Mouse (Mus musculus): Measurements from ENCODE around the gene Klhl7. TPM values are rescaled to one million over a fixed set of nuclear protein-coding genes. Genes with fewer than 3 reads are reported as not detected.

Klhl7 gene
- polyA plus RNA-seq, 1 experiment from 2014 or later: 72.4 TPM

DNA sequence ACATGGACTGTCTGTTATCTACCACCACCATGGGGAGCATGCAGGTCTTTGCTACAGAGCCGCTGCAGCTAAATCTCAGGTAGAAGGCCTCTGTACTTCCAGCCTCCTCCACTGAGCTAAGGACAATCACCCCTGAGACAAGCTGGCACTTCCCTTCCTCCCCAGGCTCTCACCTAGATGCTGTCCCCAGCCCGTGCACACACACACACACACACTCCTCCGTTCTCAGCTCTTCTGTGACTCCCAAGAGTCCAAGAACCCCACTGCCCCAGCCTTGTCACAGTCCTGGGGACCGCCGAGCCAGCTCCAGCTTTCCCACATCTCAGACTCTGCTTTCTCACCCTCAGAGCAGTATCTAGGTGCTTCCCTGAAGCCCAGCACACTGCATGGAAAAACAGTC is 83.6 kb downstream of the Klhl7 start:
- no peaks in the 10 kb centered on the region for H3K4me1 ChIP-seq
- ATAC-seq (ENCODE audit: insufficient number of reproducible peaks, insufficient read depth, low FRiP score, low TSS enrichment): no peak
- H3K27me3 ChIP-seq: no peaks in the 10 kb centered on the region
- H3K36me3 ChIP-seq: peaks cover 35% of the 10 kb centered on the region
- H3K4me3 ChIP-seq: no peak overlapping the region
- peaks cover 5% of the 10 kb centered on the region; the same call in 1 of the 2 replicates for H3K9me3 ChIP-seq
- H3K4me2 ChIP-seq (replicated peaks): no peak overlapping the region
- H3K27ac ChIP-seq: no peak overlapping the region
- H3K9ac ChIP-seq: no peak overlapping the region
- 90% methylated on average over 5 of the region's 5 CpGs for WGBS

DNA sequence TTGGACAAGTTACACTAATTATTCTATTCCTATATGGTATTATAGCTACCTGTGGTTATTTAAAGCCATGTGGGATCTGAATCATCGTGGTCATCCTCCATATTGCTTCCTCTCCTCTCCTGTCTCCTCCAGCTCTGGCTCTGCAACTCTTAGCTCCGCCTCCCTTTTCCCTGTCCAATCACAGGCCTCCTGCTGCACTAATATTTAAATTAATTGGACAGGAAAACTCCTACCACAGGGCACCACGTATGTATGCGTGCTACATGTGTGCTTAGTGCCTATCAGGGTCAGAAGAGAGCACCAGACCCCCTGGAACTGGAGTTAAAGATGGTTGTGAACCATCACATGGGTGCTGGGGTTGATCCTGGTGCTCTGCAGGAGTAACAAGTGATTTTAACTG is 88.1 kb downstream of the Klhl7 start:
- Histone ChIP-seq H3K4me2 (replicated peaks) (no peak overlapping the region), H3K36me3 (peaks cover 14% of the 10 kb centered on the region), H3K9ac (no peak overlapping the region), H3K27me3 (no peaks in the 10 kb centered on the region), H3K9me3 (peaks cover 5% of the 10 kb centered on the region; the same call in 1 of the 2 replicates), H3K4me3 (no peak overlapping the region), H3K4me1 (no peaks in the 10 kb centered on the region), H3K27ac (no peak overlapping the region)
- WGBS: 79% methylated on average over 4 of the region's 4 CpGs
- ATAC-seq (ENCODE audit: insufficient number of reproducible peaks, insufficient read depth, low FRiP score, low TSS enrichment): no peak

DNA sequence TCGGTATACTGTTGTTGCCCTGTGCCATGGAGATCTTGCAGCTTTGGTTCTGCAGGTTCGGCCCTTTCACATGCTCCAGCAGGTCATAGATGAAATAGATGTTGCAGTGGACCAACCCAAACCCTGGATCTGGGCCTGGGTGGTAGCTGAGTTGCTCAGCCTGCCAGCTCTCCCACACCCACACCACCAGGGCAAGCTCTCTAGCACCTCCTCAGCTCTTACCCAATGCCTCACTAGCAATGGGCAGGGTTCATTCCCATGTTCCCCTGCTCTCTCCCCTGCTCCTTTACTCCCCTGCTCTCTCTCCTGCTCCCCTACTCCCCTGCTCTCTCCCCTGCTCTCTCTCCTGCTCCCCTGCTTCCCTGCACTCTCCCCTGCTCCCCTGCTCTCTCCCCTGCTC is 91.4 kb downstream of the Klhl7 start:
- Histone ChIP-seq H3K4me1 (no peaks in the 10 kb centered on the region), H3K4me3 (no peak overlapping the region), H3K9me3 (no peaks in the 10 kb centered on the region), H3K27me3 (no peaks in the 10 kb centered on the region), H3K4me2 (replicated peaks) (no peak overlapping the region), H3K27ac (no peak overlapping the region), H3K36me3 (no peaks in the 10 kb centered on the region), H3K9ac (no peak overlapping the region)
- no peak for ATAC-seq (ENCODE audit: insufficient number of reproducible peaks, insufficient read depth, low FRiP score, low TSS enrichment)
- 82% methylated on average over 2 of the region's 2 CpGs for WGBS

DNA sequence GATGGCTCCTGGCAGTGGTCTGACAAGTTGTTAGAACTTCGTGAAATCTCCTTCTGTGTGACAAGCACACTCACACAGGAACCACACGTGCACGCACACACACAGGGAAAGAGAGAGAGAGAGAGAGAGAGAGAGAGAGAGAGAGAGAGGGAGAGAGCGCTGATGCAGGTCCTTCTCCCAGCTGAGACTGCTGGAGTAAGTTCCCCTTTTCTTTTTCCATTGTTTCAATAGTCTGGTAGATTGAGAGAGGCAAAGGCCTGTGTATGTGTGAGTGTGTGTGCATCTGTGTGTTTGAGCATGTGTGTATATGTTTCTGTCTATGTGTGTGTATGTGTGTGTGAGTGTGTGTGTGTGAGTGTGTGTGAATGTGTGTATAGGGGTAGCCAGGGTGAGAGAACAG is 100.6 kb downstream of the Klhl7 start:
- Histone ChIP-seq H3K4me1 (no peaks in the 10 kb centered on the region), H3K27me3 (no peaks in the 10 kb centered on the region), H3K36me3 (no peaks in the 10 kb centered on the region), H3K9ac (no peak overlapping the region), H3K27ac (no peak overlapping the region), H3K4me2 (replicated peaks) (no peak overlapping the region), H3K9me3 (no peaks in the 10 kb centered on the region), H3K4me3 (no peak overlapping the region)
- WGBS: 86% methylated on average over 4 of the region's 4 CpGs
- ATAC-seq (ENCODE audit: insufficient number of reproducible peaks, insufficient read depth, low FRiP score, low TSS enrichment): no peak

DNA sequence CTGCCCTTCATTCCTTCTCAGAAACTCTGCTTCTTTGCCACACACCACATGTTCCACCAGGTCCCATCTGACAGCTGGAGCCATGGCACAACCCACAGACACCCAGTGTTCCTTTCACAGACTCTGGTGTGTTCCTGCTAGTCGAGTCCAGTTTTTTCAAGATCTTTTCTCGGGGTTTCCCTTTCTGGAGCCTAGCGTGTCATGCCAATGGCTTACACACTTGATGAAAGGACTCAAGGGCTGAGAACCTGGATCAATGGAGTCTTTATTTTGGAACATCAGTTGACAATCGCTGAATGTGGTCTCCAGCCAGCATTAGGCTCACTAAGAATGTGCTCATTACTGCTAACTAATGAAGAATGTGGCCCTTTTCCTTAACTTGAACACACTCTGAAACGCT is 102.1 kb downstream of the Klhl7 start:
- no peak for ATAC-seq (ENCODE audit: insufficient number of reproducible peaks, insufficient read depth, low FRiP score, low TSS enrichment)
- no peak overlapping the region for H3K27ac ChIP-seq
- no peaks in the 10 kb centered on the region for H3K9me3 ChIP-seq
- no peaks in the 10 kb centered on the region for H3K36me3 ChIP-seq
- no peak overlapping the region for H3K4me3 ChIP-seq
- H3K4me2 ChIP-seq (replicated peaks): no peak overlapping the region
- 66% methylated on average over 5 of the region's 5 CpGs for WGBS
- H3K27me3 ChIP-seq: no peaks in the 10 kb centered on the region
- no peak overlapping the region for H3K9ac ChIP-seq
- H3K4me1 ChIP-seq: no peaks in the 10 kb centered on the region

DNA sequence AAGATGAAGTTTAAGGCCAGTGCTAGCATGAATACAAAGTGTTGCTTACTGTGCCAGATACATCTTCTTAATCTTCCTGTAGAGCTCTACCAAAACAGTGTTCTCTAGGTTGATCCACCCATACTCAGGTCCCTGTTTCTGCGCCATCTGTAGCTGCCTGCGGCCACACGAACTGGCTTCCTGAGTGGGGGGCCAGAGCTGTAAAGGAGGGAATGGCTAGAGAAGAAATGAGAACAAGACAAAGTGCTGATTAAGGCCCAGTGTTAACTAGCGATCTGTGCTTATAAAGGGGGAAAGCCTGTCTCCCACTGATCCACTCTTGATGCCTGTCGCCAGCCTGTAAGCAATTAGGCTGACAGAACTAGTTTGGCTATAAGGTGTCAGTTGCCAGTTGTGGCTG is 102.9 kb downstream of the Klhl7 start:
- WGBS: 67% methylated on average over 5 of the region's 5 CpGs
- Histone ChIP-seq H3K9ac (no peak overlapping the region), H3K27me3 (no peaks in the 10 kb centered on the region), H3K4me1 (no peaks in the 10 kb centered on the region), H3K4me3 (no peak overlapping the region), H3K4me2 (replicated peaks) (no peak overlapping the region), H3K9me3 (no peaks in the 10 kb centered on the region), H3K27ac (no peak overlapping the region; the same call in 1 of the 2 replicates), H3K36me3 (no peaks in the 10 kb centered on the region)
- ATAC-seq (ENCODE audit: insufficient number of reproducible peaks, insufficient read depth, low FRiP score, low TSS enrichment): no peak

DNA sequence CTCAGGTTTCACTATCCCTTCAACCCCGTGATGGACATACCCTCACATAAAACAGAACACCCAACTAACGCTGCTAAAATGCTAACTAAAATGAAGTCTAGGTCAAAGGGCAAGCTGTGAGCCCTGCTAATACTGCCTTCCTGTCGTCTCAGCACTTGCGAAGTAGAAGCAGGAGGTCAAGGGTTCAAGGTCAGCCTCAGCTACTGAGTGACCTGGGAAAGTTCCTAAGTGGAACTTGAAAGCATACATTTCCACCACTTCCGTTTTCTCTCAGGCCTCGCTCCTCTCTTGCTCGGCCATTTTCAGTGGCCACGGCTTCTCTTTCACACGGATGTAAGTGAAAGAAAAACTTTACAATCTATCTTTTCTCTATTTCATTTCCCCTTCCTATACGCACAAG is 107.6 kb downstream of the Klhl7 start:
- ATAC-seq (ENCODE audit: insufficient number of reproducible peaks, insufficient read depth, low FRiP score, low TSS enrichment): no peak
- no peaks in the 10 kb centered on the region for H3K9me3 ChIP-seq
- no peak overlapping the region for H3K9ac ChIP-seq
- no peak overlapping the region for H3K4me3 ChIP-seq
- no peaks in the 10 kb centered on the region for H3K4me1 ChIP-seq
- H3K4me2 ChIP-seq (replicated peaks): no peak overlapping the region
- no peaks in the 10 kb centered on the region for H3K36me3 ChIP-seq
- H3K27ac ChIP-seq: no peak overlapping the region
- no peaks in the 10 kb centered on the region for H3K27me3 ChIP-seq
- WGBS: 55% methylated on average over 10 of the region's 10 CpGs

DNA sequence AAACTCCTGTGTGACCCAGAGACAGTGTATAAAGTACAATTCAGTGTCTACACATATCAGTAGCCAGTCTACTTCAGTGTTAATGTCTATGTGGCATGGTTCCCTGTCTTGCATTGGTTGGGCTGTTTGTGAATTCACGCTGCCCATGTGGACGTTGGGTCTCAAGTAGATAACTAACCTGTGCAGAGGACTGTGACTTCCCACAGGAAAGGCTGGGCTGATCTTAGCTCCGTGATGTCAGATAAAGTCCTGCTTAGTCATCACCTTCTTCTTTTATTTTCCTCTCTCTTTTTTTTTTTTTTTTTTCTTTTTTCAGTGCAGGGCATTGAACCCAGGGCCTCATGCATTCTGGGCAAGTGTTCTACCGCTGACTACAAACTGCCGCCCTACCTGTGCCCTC is 108.1 kb downstream of the Klhl7 start:
- H3K9ac ChIP-seq: no peak overlapping the region
- no peak for ATAC-seq (ENCODE audit: insufficient number of reproducible peaks, insufficient read depth, low FRiP score, low TSS enrichment)
- H3K36me3 ChIP-seq: no peaks in the 10 kb centered on the region
- H3K27ac ChIP-seq: no peak overlapping the region
- H3K27me3 ChIP-seq: no peaks in the 10 kb centered on the region
- H3K4me1 ChIP-seq: no peaks in the 10 kb centered on the region
- H3K9me3 ChIP-seq: no peaks in the 10 kb centered on the region
- no peak overlapping the region for H3K4me3 ChIP-seq
- 86% methylated on average over 5 of the region's 5 CpGs for WGBS
- no peak overlapping the region for H3K4me2 ChIP-seq (replicated peaks)

Other genes starting within 250 kb of the Klhl7 start
- gene Fam126a, start 69.9 kb upstream of the Klhl7 start, polyA plus RNA-seq (2016; fragmentation: Nextera tagmentation; extraction: Ambion mirVana): 39.4 and 43.2 TPM in 2 replicates
- 21.0 and 22.5 TPM in 2 replicates for gene Nupl2, start 64.4 kb downstream of the Klhl7 start, polyA plus RNA-seq (2016; fragmentation: Nextera tagmentation; extraction: Ambion mirVana)